Mouse (Mus musculus) bone marrow macrophage, adult 2 months (primary cell): ENCODE measurements around the gene Pard3.

Experiments used
- CTCF ChIP-seq: IDR thresholded peaks from 2 replicates; pipeline ENCODE4 v1.5.1; 2012; ENCODE audit warnings: low read depth, mild to moderate bottlenecking, low read length, moderate library complexity
- POLR2A ChIP-seq: IDR thresholded peaks from 2 replicates; pipeline ENCODE4 v1.6.1; 2012; ENCODE audit warnings: mild to moderate bottlenecking, low read depth, low read length, borderline replicate concordance

DNA sequence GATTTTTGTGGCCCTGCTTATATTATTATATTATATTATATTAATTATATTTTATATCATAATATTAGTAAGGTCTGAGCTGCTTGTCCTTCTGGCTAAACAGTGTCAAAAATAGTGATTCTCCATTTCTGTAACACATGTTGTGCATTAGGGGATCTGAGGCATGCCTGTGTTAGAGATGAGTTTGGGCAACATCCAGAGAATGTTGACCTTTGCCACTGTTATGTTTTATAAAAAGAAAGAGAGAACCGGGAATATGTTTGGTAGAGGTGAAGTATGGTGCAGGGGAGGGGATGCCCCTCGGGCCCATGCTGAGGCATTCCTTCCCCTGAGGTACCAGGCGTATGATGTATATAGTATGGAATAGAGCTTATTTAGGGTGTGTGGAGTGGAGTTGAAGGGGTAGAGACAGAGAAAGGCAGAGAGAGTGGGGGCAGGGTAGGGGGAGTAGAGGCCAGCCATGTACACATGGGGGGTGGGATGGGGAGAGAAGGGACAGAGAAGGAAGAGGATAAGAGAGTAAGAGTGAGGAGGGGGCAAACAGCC is 95.8 kb downstream of the Pard3 start:
- no peak for TF ChIP-seq CTCF
- TF ChIP-seq POLR2A, result no peak
